Mouse (Mus musculus): ENCODE data around the gene Wdfy1. TPM values are rescaled to one million over a fixed set of nuclear protein-coding genes. Genes with fewer than 3 reads are reported as not detected.
A peak's percentile ranks its signal among the peaks of the same experiment; 100 is the strongest.

Gene Wdfy1
- polyA plus RNA-seq, 1 experiment from 2014 or later: 43.7 TPM

GRCm38 (mm10) chr1:79802858-79803427, 27.0 kb upstream of the Wdfy1 start:
- Histone ChIP-seq H3K9me3 (ENCODE audit: control insufficient read depth, low read length) (no peaks in the 10 kb centered on the region), H3K4me1 (replicated peaks; ENCODE audit: control insufficient read depth, insufficient read depth, low read length) (peaks cover 7% of the 10 kb centered on the region), H3K27ac (ENCODE audit: low read length) (no peak overlapping the region), H3K9ac (ENCODE audit: low read length) (no peak overlapping the region), H3K36me3 (ENCODE audit: control insufficient read depth, insufficient read depth, low read length) (peaks cover 14% of the 10 kb centered on the region), H3K4me2 (ENCODE audit: low read depth, low read length) (no peak overlapping the region), H3K27me3 (ENCODE audit: control insufficient read depth, insufficient read depth, low read depth, low read length) (no peaks in the 10 kb centered on the region), H3K4me3 (ENCODE audit: low read length) (no peak overlapping the region)
- no peak for ATAC-seq (ENCODE audit: low read depth)
- 95% methylated on average over 11 of the region's 11 CpGs for WGBS

GRCm38 (mm10) chr1:79797084-79797483, 21.1 kb upstream of the Wdfy1 start:
- H3K4me3 ChIP-seq (ENCODE audit: low read length): no peak overlapping the region
- no peak for ATAC-seq (ENCODE audit: low read depth)
- H3K27me3 ChIP-seq (ENCODE audit: control insufficient read depth, insufficient read depth, low read depth, low read length): no peaks in the 10 kb centered on the region
- H3K27ac ChIP-seq (ENCODE audit: low read length): no peak overlapping the region
- no peaks in the 10 kb centered on the region for H3K4me1 ChIP-seq (replicated peaks; ENCODE audit: control insufficient read depth, insufficient read depth, low read length)
- WGBS: 79% methylated on average over 3 of the region's 3 CpGs
- no peak overlapping the region for H3K4me2 ChIP-seq (ENCODE audit: low read depth, low read length)
- H3K36me3 ChIP-seq (ENCODE audit: control insufficient read depth, insufficient read depth, low read length): peaks cover 15% of the 10 kb centered on the region
- H3K9ac ChIP-seq (ENCODE audit: low read length): no peak overlapping the region
- no peaks in the 10 kb centered on the region for H3K9me3 ChIP-seq (ENCODE audit: control insufficient read depth, low read length)

- H3K36me3 ChIP-seq (ENCODE audit: control insufficient read depth, insufficient read depth, low read length): peaks cover 18% of the 10 kb centered on the region
- no peak overlapping the region for H3K4me3 ChIP-seq (ENCODE audit: low read length)
- H3K27ac ChIP-seq (ENCODE audit: low read length): no peak overlapping the region
- no peaks in the 10 kb centered on the region for H3K9me3 ChIP-seq (ENCODE audit: control insufficient read depth, low read length)
- H3K27me3 ChIP-seq (ENCODE audit: control insufficient read depth, insufficient read depth, low read depth, low read length): no peaks in the 10 kb centered on the region
- peak; percentile 72 for ATAC-seq (ENCODE audit: low read depth)
- no peak overlapping the region for H3K4me2 ChIP-seq (ENCODE audit: low read depth, low read length)
- no peak overlapping the region for H3K9ac ChIP-seq (ENCODE audit: low read length)
- WGBS: 55% methylated on average over 7 of the region's 7 CpGs
- 0 out of 2 replicates have a peak, but pooled peaks cover 3% of the 10 kb centered on the region for H3K4me1 ChIP-seq (replicated peaks; ENCODE audit: control insufficient read depth, insufficient read depth, low read length)
Observed at GRCm38 (mm10) chr1:79786267-79786927, 10.5 kb upstream of the Wdfy1 start.

- H3K9ac ChIP-seq (ENCODE audit: low read length): no peak overlapping the region
- no peaks in the 10 kb centered on the region for H3K27me3 ChIP-seq (ENCODE audit: control insufficient read depth, insufficient read depth, low read depth, low read length)
- no peaks in the 10 kb centered on the region for H3K4me1 ChIP-seq (replicated peaks; ENCODE audit: control insufficient read depth, insufficient read depth, low read length)
- no peak overlapping the region for H3K4me3 ChIP-seq (ENCODE audit: low read length)
- H3K27ac ChIP-seq (ENCODE audit: low read length): no peak overlapping the region
- peaks cover 41% of the 10 kb centered on the region for H3K36me3 ChIP-seq (ENCODE audit: control insufficient read depth, insufficient read depth, low read length)
- 87% methylated on average over 3 of the region's 3 CpGs for WGBS
- no peak overlapping the region for H3K4me2 ChIP-seq (ENCODE audit: low read depth, low read length)
- no peaks in the 10 kb centered on the region for H3K9me3 ChIP-seq (ENCODE audit: control insufficient read depth, low read length)
- no peak for ATAC-seq (ENCODE audit: low read depth)
Observed at GRCm38 (mm10) chr1:79782433-79782832, 6.5 kb upstream of the Wdfy1 start.

GRCm38 (mm10) chr1:79778011-79778410, 2.1 kb upstream of the Wdfy1 start:
- H3K36me3 ChIP-seq (ENCODE audit: control insufficient read depth, insufficient read depth, low read length): peaks cover 35% of the 10 kb centered on the region
- WGBS: 80% methylated on average over 11 of the region's 11 CpGs
- H3K27ac ChIP-seq (ENCODE audit: low read length): no peak overlapping the region
- no peak overlapping the region for H3K9ac ChIP-seq (ENCODE audit: low read length)
- peaks cover 2% of the 10 kb centered on the region; the same call in 1 of the 2 replicates for H3K4me1 ChIP-seq (replicated peaks; ENCODE audit: control insufficient read depth, insufficient read depth, low read length)
- ATAC-seq (ENCODE audit: low read depth): no peak
- H3K27me3 ChIP-seq (ENCODE audit: control insufficient read depth, insufficient read depth, low read depth, low read length): no peaks in the 10 kb centered on the region
- H3K4me3 ChIP-seq (ENCODE audit: low read length): no peak overlapping the region
- H3K4me2 ChIP-seq (ENCODE audit: low read depth, low read length): no peak overlapping the region
- no peaks in the 10 kb centered on the region for H3K9me3 ChIP-seq (ENCODE audit: control insufficient read depth, low read length)

GRCm38 (mm10) chr1:79774164-79774780, 1.7 kb downstream of the Wdfy1 start:
- Histone ChIP-seq H3K9ac (ENCODE audit: low read length) (no peak overlapping the region), H3K4me1 (replicated peaks; ENCODE audit: control insufficient read depth, insufficient read depth, low read length) (peaks cover 2% of the 10 kb centered on the region; the same call in 1 of the 2 replicates), H3K27ac (ENCODE audit: low read length) (no peak overlapping the region), H3K4me3 (ENCODE audit: low read length) (no peak overlapping the region), H3K36me3 (ENCODE audit: control insufficient read depth, insufficient read depth, low read length) (peaks cover 6% of the 10 kb centered on the region), H3K27me3 (ENCODE audit: control insufficient read depth, insufficient read depth, low read depth, low read length) (no peaks in the 10 kb centered on the region), H3K9me3 (ENCODE audit: control insufficient read depth, low read length) (no peaks in the 10 kb centered on the region), H3K4me2 (ENCODE audit: low read depth, low read length) (no peak overlapping the region)
- 69% methylated on average over 4 of the region's 4 CpGs for WGBS
- no peak for ATAC-seq (ENCODE audit: low read depth)

- no peaks in the 10 kb centered on the region for H3K9me3 ChIP-seq (ENCODE audit: control insufficient read depth, low read length)
- H3K27me3 ChIP-seq (ENCODE audit: control insufficient read depth, insufficient read depth, low read depth, low read length): no peaks in the 10 kb centered on the region
- no peak overlapping the region for H3K4me3 ChIP-seq (ENCODE audit: low read length)
- H3K4me2 ChIP-seq (ENCODE audit: low read depth, low read length): no peak overlapping the region
- no peak overlapping the region for H3K27ac ChIP-seq (ENCODE audit: low read length)
- WGBS: 52% methylated on average over 1 of the region's 1 CpGs
- no peaks in the 10 kb centered on the region for H3K4me1 ChIP-seq (replicated peaks; ENCODE audit: control insufficient read depth, insufficient read depth, low read length)
- H3K9ac ChIP-seq (ENCODE audit: low read length): no peak overlapping the region
- no peaks in the 10 kb centered on the region for H3K36me3 ChIP-seq (ENCODE audit: control insufficient read depth, insufficient read depth, low read length)
- ATAC-seq (ENCODE audit: low read depth): no peak
Observed at GRCm38 (mm10) chr1:79768231-79768630, 7.7 kb downstream of the Wdfy1 start.

GRCm38 (mm10) chr1:79764483-79764882, 11.5 kb downstream of the Wdfy1 start:
- 68% methylated on average over 1 of the region's 1 CpGs for WGBS
- H3K9me3 ChIP-seq (ENCODE audit: control insufficient read depth, low read length): no peaks in the 10 kb centered on the region
- H3K4me3 ChIP-seq (ENCODE audit: low read length): no peak overlapping the region
- no peaks in the 10 kb centered on the region for H3K36me3 ChIP-seq (ENCODE audit: control insufficient read depth, insufficient read depth, low read length)
- H3K27me3 ChIP-seq (ENCODE audit: control insufficient read depth, insufficient read depth, low read depth, low read length): no peaks in the 10 kb centered on the region
- H3K4me1 ChIP-seq (replicated peaks; ENCODE audit: control insufficient read depth, insufficient read depth, low read length): peaks cover 8% of the 10 kb centered on the region
- no peak for ATAC-seq (ENCODE audit: low read depth)
- no peak overlapping the region for H3K27ac ChIP-seq (ENCODE audit: low read length)
- H3K4me2 ChIP-seq (ENCODE audit: low read depth, low read length): no peak overlapping the region
- no peak overlapping the region for H3K9ac ChIP-seq (ENCODE audit: low read length)

- Histone ChIP-seq H3K27ac (ENCODE audit: low read length) (no peak overlapping the region), H3K36me3 (ENCODE audit: control insufficient read depth, insufficient read depth, low read length) (no peaks in the 10 kb centered on the region), H3K4me2 (ENCODE audit: low read depth, low read length) (no peak overlapping the region), H3K4me3 (ENCODE audit: low read length) (no peak overlapping the region), H3K9ac (ENCODE audit: low read length) (no peak overlapping the region), H3K9me3 (ENCODE audit: control insufficient read depth, low read length) (no peaks in the 10 kb centered on the region), H3K27me3 (ENCODE audit: control insufficient read depth, insufficient read depth, low read depth, low read length) (no peaks in the 10 kb centered on the region), H3K4me1 (replicated peaks; ENCODE audit: control insufficient read depth, insufficient read depth, low read length) (peaks cover 8% of the 10 kb centered on the region)
- WGBS: 76% methylated on average over 2 of the region's 2 CpGs
- no peak for ATAC-seq (ENCODE audit: low read depth)
Observed at GRCm38 (mm10) chr1:79764031-79764430, 11.9 kb downstream of the Wdfy1 start.

All from lung, embryonic 16.5 days (tissue).